Mouse (Mus musculus): ENCODE measurements around the gene BC035044. TPM values are rescaled to one million over a fixed set of nuclear protein-coding genes. Genes with fewer than 3 reads are reported as not detected.
"Not testable (repeated sequence)": the region's sequence is repeated elsewhere in the genome, so short reads cannot be mapped to it uniquely, and the experiment has no call there.

BC035044 gene
- polyA plus RNA-seq, 1 experiment from 2014 or later: 0.65 TPM

- Histone ChIP-seq H3K36me3 (ENCODE audit: insufficient read depth, low read length) (no peaks in the 10 kb centered on the region), H3K27ac (ENCODE audit: low read length) (peak overlapping the region; percentile 97), H3K4me3 (ENCODE audit: low read length) (peak overlapping the region; percentile 78), H3K4me1 (ENCODE audit: insufficient read depth, low read length) (peaks cover 12% of the 10 kb centered on the region), H3K4me2 (replicated peaks; ENCODE audit: low read depth, low read length) (peak overlapping the region; percentile 80), H3K9ac (replicated peaks; ENCODE audit: low read length) (peak overlapping the region; percentile 85), H3K27me3 (ENCODE audit: insufficient read depth, low read length) (no peaks in the 10 kb centered on the region), H3K9me3 (ENCODE audit: low read length) (no peaks in the 10 kb centered on the region)
- WGBS: under 1% methylated on average over 44 of the region's 44 CpGs
- peak; percentile 73 for ATAC-seq (ENCODE audit: low FRiP score, low TSS enrichment)
Observed at GRCm38 (mm10) chr6:128842945-128843478, 47.9 kb downstream of the BC035044 start.

GRCm38 (mm10) chr6:128842356-128842944, 48.5 kb downstream of the BC035044 start:
- Histone ChIP-seq H3K4me2 (replicated peaks; ENCODE audit: low read depth, low read length) (peak overlapping the region; percentile 76), H3K4me1 (ENCODE audit: insufficient read depth, low read length) (peaks cover 12% of the 10 kb centered on the region), H3K9me3 (ENCODE audit: low read length) (no peaks in the 10 kb centered on the region), H3K27ac (ENCODE audit: low read length) (peak overlapping the region; percentile 84), H3K4me3 (ENCODE audit: low read length) (peak overlapping the region; percentile 78), H3K27me3 (ENCODE audit: insufficient read depth, low read length) (no peaks in the 10 kb centered on the region), H3K9ac (replicated peaks; ENCODE audit: low read length) (peak overlapping the region; percentile 79), H3K36me3 (ENCODE audit: insufficient read depth, low read length) (no peaks in the 10 kb centered on the region)
- WGBS: 1% methylated on average over 20 of the region's 20 CpGs
- no peak for ATAC-seq (ENCODE audit: low FRiP score, low TSS enrichment)

DNA sequence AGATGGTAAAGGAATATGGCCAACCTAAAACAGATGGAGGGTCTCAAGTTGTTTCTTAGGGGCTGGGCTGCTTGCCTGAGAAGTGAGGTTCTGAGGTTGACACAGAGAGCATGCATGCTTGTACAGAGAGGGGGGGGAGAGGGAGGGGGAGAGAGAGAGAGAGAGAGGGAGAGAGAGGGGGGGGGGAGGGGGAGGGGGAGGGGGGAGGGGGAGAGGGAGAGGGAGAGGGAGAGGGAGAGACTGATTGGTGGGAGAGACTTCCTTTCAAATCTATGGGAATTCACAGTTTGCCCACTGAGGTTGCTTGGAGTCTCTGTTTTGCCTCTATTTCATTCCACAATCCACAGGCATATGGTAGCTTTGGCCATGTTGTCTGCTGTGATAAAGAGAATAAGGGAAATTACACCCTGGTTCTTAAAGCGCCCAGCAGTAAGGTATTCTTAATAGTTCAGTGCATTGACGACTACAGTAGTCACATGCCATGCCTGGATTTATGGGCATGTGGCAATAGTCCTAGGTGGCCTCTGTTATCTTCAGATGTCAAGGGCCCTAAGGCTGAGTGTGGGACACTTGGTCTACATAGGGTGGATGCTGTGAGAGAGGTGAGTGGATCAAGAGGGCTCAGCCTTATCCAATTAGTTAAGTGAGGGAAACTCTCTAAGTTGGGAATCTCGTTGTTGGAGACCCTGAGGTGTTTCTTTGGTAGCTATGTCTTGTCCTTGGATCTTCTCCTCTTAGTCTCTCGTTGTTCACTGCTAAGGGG, 49.4 kb downstream of the BC035044 start:
- H3K27ac ChIP-seq (ENCODE audit: low read length): no peak overlapping the region

GRCm38 (mm10) chr6:128840669-128841068, 50.3 kb downstream of the BC035044 start:
- H3K9ac ChIP-seq (replicated peaks; ENCODE audit: low read length); H3K4me3 ChIP-seq (ENCODE audit: low read length); H3K27ac ChIP-seq (ENCODE audit: low read length); ATAC-seq (ENCODE audit: low FRiP score, low TSS enrichment); H3K36me3 ChIP-seq (ENCODE audit: insufficient read depth, low read length); H3K4me2 ChIP-seq (replicated peaks; ENCODE audit: low read depth, low read length); H3K9me3 ChIP-seq (ENCODE audit: low read length); H3K27me3 ChIP-seq (ENCODE audit: insufficient read depth, low read length): not testable (repeated sequence)
- 85% methylated on average over 3 of the region's 3 CpGs for WGBS
- H3K4me1 ChIP-seq (ENCODE audit: insufficient read depth, low read length): peaks cover 19% of the 10 kb centered on the region

More for the DNA sequence above, 49.4 kb downstream of the BC035044 start:
- Histone ChIP-seq H3K4me2 (replicated peaks; ENCODE audit: low read depth, low read length) (peak overlapping the region; percentile 76), H3K9me3 (ENCODE audit: low read length) (no peaks in the 10 kb centered on the region), H3K27me3 (ENCODE audit: insufficient read depth, low read length) (no peaks in the 10 kb centered on the region), H3K4me3 (ENCODE audit: low read length) (peak overlapping the region; percentile 78; the same call in 1 of the 2 replicates), H3K9ac (replicated peaks; ENCODE audit: low read length) (peak overlapping the region; percentile 79), H3K4me1 (ENCODE audit: insufficient read depth, low read length) (peaks cover 19% of the 10 kb centered on the region), H3K36me3 (ENCODE audit: insufficient read depth, low read length) (no peaks in the 10 kb centered on the region)
- WGBS: 39% methylated on average over 4 of the region's 4 CpGs
- no peak for ATAC-seq (ENCODE audit: low FRiP score, low TSS enrichment)

GRCm38 (mm10) chr6:128839921-128840320, 51.0 kb downstream of the BC035044 start:
- peak overlapping the region; percentile 62 for H3K4me3 ChIP-seq (ENCODE audit: low read length)
- H3K36me3 ChIP-seq (ENCODE audit: insufficient read depth, low read length): no peaks in the 10 kb centered on the region
- H3K4me1 ChIP-seq (ENCODE audit: insufficient read depth, low read length): peaks cover 19% of the 10 kb centered on the region
- H3K9ac ChIP-seq (replicated peaks; ENCODE audit: low read length): no peak overlapping the region; the same call in 1 of the 2 replicates
- H3K9me3 ChIP-seq (ENCODE audit: low read length): no peaks in the 10 kb centered on the region
- peak overlapping the region; percentile 56 for H3K4me2 ChIP-seq (replicated peaks; ENCODE audit: low read depth, low read length)
- ATAC-seq (ENCODE audit: low FRiP score, low TSS enrichment): no peak
- 69% methylated on average over 7 of the region's 7 CpGs for WGBS
- H3K27ac ChIP-seq (ENCODE audit: low read length): no peak overlapping the region
- no peaks in the 10 kb centered on the region for H3K27me3 ChIP-seq (ENCODE audit: insufficient read depth, low read length)

GRCm38 (mm10) chr6:128839266-128839771, 51.6 kb downstream of the BC035044 start:
- H3K9me3 ChIP-seq (ENCODE audit: low read length): no peaks in the 10 kb centered on the region
- peak overlapping the region; percentile 52 for H3K9ac ChIP-seq (replicated peaks; ENCODE audit: low read length)
- H3K27ac ChIP-seq (ENCODE audit: low read length): peak overlapping the region; percentile 85
- ATAC-seq (ENCODE audit: low FRiP score, low TSS enrichment): peak; percentile 25
- peak overlapping the region; percentile 62 for H3K4me3 ChIP-seq (ENCODE audit: low read length)
- peak overlapping the region; percentile 56 for H3K4me2 ChIP-seq (replicated peaks; ENCODE audit: low read depth, low read length)
- H3K36me3 ChIP-seq (ENCODE audit: insufficient read depth, low read length): no peaks in the 10 kb centered on the region
- H3K27me3 ChIP-seq (ENCODE audit: insufficient read depth, low read length): no peaks in the 10 kb centered on the region
- peaks cover 17% of the 10 kb centered on the region for H3K4me1 ChIP-seq (ENCODE audit: insufficient read depth, low read length)
- WGBS: 0% methylated on average over 17 of the region's 17 CpGs

DNA sequence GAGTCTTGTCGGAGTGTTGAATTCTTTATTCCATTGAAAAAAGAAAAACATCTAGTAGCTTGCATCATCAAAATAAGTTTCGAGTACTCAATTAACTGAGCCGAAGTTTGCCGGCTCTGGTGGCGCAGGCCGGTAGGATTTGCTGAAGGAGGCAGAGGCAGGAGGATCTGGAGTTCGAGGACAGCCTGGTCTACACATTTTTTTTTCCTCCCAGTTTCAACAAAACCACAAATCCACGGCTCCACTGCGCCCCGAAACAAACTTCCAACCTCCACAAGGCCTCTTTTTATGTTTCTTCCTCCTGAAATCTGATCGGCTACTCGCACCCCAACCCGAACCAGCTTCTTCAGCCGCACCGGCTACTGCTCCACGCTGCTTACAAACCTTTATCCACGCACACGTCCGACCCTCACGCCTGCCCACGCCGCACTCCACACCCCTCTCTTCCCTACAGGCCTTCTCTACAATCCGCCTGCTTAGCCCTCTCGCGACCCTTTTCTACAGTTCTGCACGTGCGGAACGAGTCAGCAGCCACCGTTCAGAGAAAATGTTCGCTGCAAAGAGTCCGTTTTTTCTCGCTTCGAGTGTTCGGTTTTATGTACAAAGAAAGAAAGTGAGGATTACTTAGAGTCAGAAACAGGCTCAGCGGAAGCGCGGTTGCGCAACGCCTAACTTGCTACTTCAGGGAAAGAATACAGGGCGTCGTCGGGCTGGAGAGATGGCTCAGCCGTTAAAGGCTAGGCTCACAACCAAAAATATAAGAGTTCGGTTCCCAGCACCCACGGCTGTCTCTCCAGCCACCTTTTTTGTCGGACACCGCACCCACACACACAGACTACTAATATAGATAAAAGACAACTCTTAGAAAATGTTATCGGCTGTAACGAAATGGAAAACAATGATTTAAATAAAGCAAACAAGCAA, 52.3 kb downstream of the BC035044 start:
- Histone ChIP-seq H3K9me3 (ENCODE audit: low read length) (no peaks in the 10 kb centered on the region), H3K4me3 (ENCODE audit: low read length) (peak overlapping the region; percentile 62), H3K4me2 (replicated peaks; ENCODE audit: low read depth, low read length) (peak overlapping the region; percentile 56), H3K36me3 (ENCODE audit: insufficient read depth, low read length) (no peaks in the 10 kb centered on the region), H3K27ac (ENCODE audit: low read length) (peak overlapping the region; percentile 90), H3K4me1 (ENCODE audit: insufficient read depth, low read length) (peaks cover 13% of the 10 kb centered on the region), H3K27me3 (ENCODE audit: insufficient read depth, low read length) (no peaks in the 10 kb centered on the region), H3K9ac (replicated peaks; ENCODE audit: low read length) (peak overlapping the region; percentile 72)
- ATAC-seq (ENCODE audit: low FRiP score, low TSS enrichment): peak; percentile 82
- WGBS: under 1% methylated on average over 49 of the region's 49 CpGs

DNA sequence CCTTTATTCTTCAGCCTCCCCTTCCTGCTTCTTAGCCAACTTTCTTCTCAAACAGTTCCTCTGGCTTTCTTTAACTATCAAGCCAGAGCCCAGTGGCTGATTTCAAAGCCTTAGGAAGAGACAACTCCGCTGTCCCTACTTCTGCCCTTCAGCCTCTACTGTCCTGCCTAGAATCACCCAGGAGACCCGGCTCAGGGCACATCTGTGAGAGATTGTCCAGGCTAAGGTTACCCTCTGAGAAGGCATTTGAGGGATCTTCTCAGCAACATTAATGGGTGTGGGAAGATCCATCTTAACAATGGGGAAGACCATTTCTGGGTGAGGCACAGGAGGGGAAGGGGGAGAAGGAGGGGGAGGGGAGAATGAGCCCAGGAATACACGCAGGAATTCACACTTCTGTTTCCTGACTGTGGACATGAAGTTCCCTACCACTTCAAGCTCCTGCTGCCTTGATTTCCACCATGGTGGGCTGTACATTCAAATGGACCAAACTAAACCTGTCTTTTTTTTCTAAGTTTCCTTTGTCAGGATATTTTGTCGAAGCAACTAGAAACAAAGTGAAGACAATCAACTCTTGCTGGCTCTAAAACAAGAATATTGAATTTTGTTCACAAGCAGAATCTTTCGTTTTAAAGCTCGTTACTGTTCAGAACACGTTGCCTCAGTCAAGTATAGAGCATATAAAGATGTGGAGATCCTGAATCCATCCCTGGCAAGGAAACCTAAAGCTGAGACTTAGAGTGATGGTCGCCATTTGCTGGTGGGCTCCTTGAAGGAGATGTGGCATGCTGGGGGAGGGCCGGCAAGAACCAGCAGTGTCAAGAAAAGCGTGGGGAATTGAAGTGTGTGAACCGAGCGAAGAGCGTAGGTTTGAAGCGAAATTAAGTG, 53.2 kb downstream of the BC035044 start:
- peak overlapping the region; percentile 72 for H3K9ac ChIP-seq (replicated peaks; ENCODE audit: low read length)
- peak; percentile 18; the same call in 1 of the 2 replicates for ATAC-seq (ENCODE audit: low FRiP score, low TSS enrichment)

More for the DNA sequence above, 53.2 kb downstream of the BC035044 start:
- Histone ChIP-seq H3K4me3 (ENCODE audit: low read length) (peak overlapping the region; percentile 62), H3K27me3 (ENCODE audit: insufficient read depth, low read length) (no peaks in the 10 kb centered on the region), H3K9me3 (ENCODE audit: low read length) (no peaks in the 10 kb centered on the region), H3K4me2 (replicated peaks; ENCODE audit: low read depth, low read length) (peak overlapping the region; percentile 56), H3K36me3 (ENCODE audit: insufficient read depth, low read length) (no peaks in the 10 kb centered on the region), H3K4me1 (ENCODE audit: insufficient read depth, low read length) (peaks cover 13% of the 10 kb centered on the region), H3K27ac (ENCODE audit: low read length) (peak overlapping the region; percentile 74)
- 1% methylated on average over 14 of the region's 14 CpGs for WGBS
